Mouse (Mus musculus) lung, postnatal 4 days (tissue): ENCODE measurements around the gene Lipc.

Experiments used
- DNase-seq, 2 experiments: peaks; one replicate each; pipeline ENCODE4 v3.0.0; 2021

The Lipc gene

DNA sequence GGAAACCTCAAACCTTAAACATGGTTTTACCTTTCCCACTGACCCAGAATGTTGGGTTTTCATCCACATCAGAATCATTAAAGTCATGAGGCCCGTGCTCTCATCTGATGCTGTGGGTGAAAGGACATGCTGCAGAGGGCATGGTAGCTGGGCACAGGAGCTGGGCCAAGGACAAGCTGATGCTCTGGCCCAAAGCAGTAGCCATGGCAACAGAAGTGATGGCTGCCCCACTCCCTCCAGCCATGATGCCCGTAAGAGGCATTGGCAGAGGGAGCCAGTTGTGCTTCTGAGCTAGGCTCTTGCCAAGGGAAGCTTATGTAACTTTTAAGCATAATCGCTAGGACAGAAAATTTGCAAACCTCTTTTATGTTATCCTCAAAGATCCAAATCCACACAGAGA lies 2.2 kb upstream of the Lipc start:
- DNase-seq: no peak

GRCm38 (mm10) chr9:70949336-70949735 lies 2.7 kb downstream of the Lipc start:
- peak; percentile 30 to 39 for DNase-seq

GRCm38 (mm10) chr9:70947312-70947711 lies 4.7 kb downstream of the Lipc start:
- DNase-seq: peak in 1 of 2 experiments; percentile 28

- peak; percentile 31 to 37 for DNase-seq
Measured at GRCm38 (mm10) chr9:70942686-70943333, 9.2 kb downstream of the Lipc start.

DNA sequence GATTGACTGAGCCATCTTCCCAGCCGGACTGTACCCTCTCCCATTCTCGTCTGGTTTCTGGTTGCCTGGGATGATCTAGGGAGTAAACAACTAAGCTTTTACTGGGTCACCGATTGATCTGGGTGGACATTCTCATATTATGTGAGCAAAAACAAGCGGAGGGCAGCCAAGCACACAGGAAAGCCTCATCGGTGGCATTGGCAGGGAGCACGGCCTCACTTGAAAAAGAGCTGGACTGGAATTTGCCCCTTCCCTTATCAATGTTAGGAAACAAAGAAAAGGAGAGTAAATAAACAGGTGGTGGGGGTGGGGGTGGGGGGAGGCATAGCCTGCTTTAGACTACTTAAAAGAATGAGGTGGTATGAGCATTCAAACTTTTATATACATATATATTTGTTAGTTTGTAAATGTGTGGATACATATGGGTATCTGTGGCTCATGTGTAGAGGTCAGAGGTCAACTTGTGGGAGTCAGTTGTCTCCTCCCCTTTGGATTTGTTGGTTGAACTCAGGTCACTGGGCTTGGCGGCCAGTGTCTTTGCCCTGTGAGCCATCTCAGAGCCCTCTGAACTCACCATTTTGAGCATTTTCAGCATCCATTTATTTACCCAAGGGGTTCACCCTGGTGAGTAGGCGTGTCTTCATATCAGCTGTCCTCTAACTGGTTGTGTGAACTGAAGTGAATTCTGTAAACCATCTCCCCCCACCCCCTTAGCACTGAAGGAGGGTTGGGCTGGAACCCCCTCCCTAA lies 12.1 kb downstream of the Lipc start:
- no peak for DNase-seq

DNA sequence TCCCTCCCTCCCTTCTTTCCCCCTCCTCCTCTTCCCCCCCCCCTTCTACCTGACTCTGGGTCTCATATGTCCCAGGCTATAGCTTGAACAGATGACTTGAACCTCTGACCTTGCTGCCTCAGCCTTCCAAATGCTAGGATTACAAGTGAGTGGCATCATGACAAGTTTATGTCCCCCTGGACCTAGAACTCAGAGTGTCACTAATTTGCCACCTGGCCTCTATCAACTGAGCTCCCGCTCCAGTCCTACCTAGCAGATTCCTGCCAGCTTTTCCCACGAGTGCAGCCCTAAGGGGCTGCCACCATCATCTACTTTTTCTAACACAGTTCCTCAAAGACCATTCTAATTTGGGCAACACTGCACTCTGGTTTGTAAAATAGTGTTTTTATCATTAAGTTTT lies 13.2 kb downstream of the Lipc start:
- no peak for DNase-seq

GRCm38 (mm10) chr9:70938134-70938533 lies 13.9 kb downstream of the Lipc start:
- DNase-seq: no peak

- DNase-seq: no peak
Measured at GRCm38 (mm10) chr9:70934587-70935295, 17.3 kb downstream of the Lipc start.

- no peak for DNase-seq
Measured at GRCm38 (mm10) chr9:70930641-70931020, 21.4 kb downstream of the Lipc start.

GRCm38 (mm10) chr9:70929840-70930640 lies 22.0 kb downstream of the Lipc start:
- peak; percentile 56 to 71 for DNase-seq

DNA sequence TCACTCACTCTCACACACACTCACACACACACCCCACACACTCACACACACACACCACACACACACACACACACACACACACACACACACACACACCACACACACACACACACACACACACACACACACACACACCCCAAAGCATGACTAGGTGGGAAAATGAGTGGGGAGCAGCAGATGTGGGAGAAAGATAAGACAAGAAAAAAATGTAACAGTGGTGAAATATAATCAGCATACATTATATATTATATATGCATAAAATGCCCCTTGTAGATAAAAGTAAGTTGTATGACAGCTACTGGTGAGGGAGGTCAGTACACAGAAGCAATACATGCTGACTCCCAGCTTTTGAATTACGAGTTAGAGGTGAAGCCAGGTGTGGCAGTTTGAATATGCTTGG lies 23.6 kb downstream of the Lipc start:
- no peak for DNase-seq

DNA sequence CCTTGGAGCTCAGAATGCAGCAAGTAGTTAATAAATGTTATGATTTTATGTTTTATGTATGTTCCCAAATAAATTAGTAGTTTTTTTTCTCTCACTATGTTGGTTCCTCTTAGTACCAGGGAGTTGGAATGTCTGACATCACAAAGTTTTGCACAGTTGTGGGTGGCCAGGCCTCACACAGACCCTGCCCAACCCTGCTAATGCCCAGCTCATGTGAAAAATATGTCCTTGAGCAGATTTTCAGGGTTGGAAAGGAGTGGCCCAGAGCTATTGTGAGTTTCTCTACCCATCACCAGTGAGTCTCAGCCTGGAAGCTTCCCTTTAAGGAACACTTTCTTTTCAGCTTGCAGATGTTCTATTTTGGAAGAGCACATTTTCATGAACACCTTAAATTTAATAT lies 24.3 kb downstream of the Lipc start:
- DNase-seq: no peak

DNA sequence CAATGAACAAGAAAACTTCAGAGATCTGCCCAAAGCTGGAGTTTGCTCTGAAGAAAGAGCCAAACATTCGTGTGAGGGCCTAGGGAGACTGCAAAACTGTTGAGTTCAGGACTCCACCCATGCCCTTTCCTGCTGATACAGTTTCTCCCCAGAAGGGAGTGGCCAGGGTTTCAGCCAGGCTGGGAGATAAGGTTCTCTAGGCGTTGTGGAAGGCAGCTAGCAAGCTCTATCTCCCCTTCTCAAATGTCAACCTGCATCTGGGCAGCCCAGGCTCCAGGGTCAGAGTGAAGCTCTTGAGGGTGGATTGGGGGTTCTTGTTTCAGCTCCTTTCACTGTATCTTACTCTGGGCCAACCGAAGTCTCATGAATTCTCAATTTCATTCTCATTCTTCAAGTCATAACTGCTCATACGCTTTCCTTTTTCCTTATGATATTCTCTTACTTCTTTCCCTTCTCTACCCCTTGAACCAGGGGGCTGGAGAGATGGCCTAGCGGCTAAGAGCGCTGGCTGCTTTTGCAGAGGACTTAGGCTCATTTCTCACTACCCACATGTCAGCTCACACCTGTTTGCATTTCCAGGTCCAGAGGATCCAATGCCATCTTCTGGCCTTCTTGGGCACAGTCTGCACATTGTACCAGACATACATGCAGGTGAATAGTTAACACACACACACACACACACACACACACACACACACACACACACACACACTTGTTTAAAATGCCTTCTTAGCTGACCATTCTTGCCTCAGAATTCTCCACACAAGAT lies 25.0 kb downstream of the Lipc start:
- DNase-seq: peak in 1 of 2 experiments; percentile 28

DNA sequence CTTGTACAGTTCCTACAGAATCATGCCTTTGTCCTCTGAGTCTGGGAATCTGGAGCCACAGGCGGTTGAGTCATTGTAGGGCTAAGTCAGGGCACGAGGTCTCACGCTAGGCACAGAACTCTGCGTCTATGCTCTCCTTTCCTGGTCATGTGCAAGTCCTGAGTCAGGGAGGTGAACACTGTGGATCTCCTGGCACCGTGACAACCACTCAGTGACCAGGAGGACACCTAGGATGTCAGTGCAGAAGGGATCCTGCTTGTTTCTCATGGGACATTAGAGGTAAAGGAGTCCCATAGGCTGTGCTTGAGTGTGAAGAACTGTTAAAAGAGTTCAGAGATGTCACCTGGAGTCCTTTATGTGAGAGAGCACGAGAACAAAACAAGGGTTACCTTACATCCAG lies 26.8 kb downstream of the Lipc start:
- DNase-seq: no peak

GRCm38 (mm10) chr9:70924763-70925162 lies 27.3 kb downstream of the Lipc start:
- no peak for DNase-seq

DNA sequence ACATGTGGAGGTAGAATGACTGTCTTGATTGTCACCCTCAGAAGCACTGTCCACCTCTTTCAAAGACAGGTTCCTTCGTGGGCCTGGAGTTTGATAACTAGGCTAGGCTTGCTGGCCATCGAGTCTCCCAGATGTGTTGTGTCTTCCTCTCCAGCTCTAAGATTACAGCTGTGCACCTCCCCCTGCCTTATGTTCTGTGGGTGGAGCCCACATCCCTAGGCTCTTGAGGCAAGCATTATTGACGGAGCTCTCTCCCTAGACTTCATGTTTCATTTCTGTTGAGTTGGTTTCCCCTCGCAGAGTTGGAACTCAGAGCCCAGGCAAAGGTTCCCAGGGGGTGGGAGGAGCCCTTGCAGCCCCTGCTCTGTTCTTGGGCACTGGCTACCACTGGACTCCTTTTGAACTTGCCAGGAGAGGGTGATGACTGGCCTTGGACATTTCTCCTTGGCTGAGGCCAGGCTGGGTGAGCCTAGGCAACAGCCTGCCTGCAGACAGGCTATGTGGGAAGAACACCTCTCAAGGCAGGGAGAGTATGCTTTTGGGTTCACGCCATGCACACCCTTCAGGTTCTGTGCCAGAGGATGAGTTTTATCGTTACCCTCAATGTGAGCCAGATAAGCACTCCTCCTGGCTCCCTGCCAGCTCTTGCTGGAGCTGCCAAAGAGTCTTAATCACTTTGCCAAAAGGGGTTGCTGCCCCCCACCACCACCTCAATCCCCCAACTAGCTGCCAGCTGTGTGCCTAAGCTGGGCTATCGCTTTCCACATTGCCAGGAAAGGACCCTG lies 30.1 kb downstream of the Lipc start:
- DNase-seq: peak; percentile 44 to 57

- DNase-seq: no peak
Measured at GRCm38 (mm10) chr9:70921132-70921531, 30.9 kb downstream of the Lipc start.

DNA sequence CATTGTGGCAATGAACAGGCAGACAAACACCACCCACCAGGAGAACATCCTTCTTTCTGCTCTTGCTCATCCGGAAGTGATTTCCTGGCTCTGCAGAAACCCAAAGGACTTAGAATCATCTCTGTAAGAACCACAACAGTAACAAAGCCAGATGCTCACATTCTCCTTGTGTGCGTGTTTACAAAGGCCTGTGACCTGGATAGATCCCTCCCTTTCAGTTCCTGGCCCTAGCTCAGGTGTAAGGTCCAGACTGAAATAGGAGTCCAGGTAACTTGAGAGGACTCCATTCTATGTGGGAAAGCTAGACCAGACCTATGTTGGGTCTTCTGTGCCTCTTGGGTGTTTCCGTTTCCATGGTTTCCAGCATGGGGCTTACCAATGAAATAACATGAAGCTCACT lies 32.8 kb downstream of the Lipc start:
- DNase-seq: no peak

- DNase-seq: no peak
Measured at GRCm38 (mm10) chr9:70916516-70916915, 35.5 kb downstream of the Lipc start.

DNA sequence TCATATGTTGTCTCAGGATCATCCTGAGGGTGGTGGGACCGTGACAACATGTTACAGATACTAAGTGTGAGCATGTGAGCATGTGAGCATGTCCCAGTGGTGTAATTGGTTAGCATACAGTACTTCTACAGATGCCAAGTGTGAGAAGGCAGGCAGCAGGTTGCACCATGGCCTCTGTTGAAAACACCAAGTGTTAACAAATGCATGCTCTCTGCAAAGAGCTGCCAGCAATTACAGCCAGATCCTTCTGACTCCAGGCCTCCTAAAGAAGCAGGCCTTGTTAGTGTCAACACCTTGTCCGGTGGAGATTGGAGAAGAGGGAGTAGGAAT lies 36.7 kb downstream of the Lipc start:
- no peak for DNase-seq

DNA sequence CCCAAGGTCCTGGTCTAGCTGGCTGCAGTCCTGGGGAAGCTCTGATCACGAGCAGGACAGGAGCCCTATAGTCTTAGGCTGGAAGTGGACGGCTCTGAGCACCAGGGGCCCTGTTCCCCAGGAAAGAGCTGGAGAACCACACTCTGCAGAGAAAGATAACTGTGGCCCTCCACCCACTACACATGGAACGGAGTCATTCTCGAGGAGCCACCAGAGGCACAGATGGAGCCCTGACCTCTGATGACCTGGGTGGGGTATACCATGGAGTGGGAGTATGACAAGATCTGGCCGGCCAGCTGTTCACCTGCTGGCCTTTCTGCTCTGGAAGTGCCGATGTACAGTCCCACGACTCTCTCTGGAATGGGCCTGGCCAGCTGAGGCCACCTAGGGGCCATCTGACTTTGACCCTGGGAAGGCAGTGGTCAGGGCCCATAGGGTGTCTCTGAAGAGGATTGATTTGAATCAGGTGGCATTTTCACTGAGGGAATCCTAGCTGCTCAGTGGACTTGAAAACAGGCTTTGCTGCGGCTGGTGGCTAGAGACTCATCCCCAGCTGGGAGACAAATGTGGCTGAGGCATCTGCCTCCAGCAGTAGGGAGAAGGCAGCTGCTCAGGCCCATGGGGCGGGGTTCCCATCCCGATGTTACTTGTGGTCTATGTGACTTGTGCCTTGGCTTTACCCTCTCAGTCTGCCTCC lies 37.2 kb downstream of the Lipc start:
- DNase-seq: no peak
